Mouse (Mus musculus) B cell, adult 2 months (primary cell): ENCODE measurements at regions not wholly inside any gene's neighbourhood (a gene's known extent, or its start where the extent isn't known, plus 50 kb on each side); places are given as distances from the start of the nearest gene placed in this dataset.
A peak's percentile ranks its signal among the peaks of the same experiment; 100 is the strongest.

ENCODE experiments used
- DNase-seq, 2 experiments: peaks; one replicate each; pipeline ENCODE4 v3.0.0; 2022

DNA sequence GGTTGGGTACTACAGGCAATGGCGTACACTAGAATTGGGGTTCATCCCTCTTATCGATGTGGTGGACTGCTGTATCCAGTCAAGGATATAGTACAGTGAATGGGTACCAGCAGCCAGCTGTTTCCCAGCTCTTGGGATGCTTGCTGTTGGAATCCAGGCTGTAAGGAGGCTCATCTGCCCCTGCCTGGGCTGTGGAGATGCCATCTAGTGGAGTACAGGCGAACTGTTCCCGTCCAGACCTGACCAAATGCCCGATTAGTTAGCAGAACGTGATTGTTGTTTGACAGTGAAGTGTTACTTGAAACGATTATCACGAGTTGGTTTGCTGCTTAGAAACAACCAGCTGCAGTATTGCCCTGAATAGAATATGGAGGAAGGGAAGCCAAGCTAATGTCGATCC is 205.0 kb upstream of the Gadl1 start:
- DNase-seq = peak; percentile 65

GRCm38 (mm10) chr9:115705761-115706160 is 203.5 kb upstream of the Gadl1 start:
- no peak for DNase-seq

GRCm38 (mm10) chr9:115708199-115708934 is 200.9 kb upstream of the Gadl1 start:
- no peak for DNase-seq

- peak; percentile 76 to 79 for DNase-seq
Measured at GRCm38 (mm10) chr9:115710039-115710739, 199.1 kb upstream of the Gadl1 start.

GRCm38 (mm10) chr9:115720306-115720705 is 188.9 kb upstream of the Gadl1 start:
- DNase-seq = no peak

DNA sequence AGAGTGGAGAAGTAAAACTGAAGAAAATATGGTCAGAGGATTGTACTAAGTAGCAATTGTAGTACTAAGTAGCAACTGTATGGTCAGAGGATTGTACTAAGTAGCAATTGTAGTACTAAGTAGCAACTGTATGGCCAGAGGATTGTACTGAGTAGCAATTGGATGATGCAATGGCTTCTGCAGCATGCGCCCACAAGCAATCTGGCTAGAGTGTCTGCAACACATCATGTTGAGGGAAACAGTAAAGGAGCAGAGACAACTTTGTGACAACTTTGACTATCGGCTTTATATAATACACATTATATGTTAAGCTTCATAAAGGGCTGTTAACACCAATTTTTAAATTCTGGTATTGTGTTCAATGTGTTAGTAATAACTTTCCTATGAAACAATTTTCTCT is 188.4 kb upstream of the Gadl1 start:
- no peak for DNase-seq

GRCm38 (mm10) chr9:115724063-115724462 is 185.2 kb upstream of the Gadl1 start:
- DNase-seq = no peak

- no peak for DNase-seq
Measured at GRCm38 (mm10) chr9:115727361-115727760, 181.9 kb upstream of the Gadl1 start.

DNA sequence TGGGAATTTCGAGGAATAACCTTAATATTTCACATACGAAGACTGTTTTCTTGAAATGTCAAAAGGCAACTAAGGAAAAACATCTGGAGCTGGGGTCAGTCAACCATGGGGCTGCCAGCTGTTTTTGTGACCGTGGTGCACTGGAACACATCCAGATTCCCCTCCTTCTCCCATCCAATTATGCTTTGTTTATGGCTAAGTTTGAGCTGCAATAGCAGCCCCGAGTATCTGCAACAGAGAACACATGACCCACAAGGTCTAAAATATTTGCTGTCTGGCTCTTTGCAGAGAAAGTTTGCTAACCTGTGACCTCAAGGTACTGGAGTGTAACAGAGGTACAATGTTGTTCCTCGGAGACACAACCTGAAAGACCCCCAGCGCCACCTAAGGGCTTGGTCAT is 177.7 kb upstream of the Gadl1 start:
- DNase-seq = no peak

- no peak for DNase-seq
Measured at GRCm38 (mm10) chr9:115733104-115733503, 176.2 kb upstream of the Gadl1 start.

GRCm38 (mm10) chr9:115739984-115740383 is 169.3 kb upstream of the Gadl1 start:
- DNase-seq = peak; percentile 3 to 19

DNA sequence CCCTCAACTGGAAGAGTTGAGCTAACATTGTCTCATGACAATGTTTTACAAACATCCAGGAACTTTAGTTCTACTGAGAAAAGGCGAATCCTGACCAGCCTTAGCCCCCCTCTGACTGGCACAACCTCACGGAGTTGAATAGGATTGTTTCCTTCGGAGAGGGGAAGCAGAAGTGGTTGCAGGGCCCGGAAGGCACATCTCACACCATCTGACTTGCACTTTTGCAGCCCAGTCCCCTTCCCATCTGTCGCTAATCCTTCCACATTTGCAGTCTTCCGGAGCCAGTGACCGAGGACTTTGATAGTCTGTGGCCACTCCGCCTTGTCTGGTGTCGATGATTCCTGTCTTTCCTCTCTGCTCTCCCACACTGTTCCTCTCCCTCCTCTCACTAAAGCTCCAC is 162.8 kb upstream of the Gadl1 start:
- DNase-seq = no peak

GRCm38 (mm10) chr9:115760496-115760895 is 148.8 kb upstream of the Gadl1 start:
- DNase-seq = no peak

DNA sequence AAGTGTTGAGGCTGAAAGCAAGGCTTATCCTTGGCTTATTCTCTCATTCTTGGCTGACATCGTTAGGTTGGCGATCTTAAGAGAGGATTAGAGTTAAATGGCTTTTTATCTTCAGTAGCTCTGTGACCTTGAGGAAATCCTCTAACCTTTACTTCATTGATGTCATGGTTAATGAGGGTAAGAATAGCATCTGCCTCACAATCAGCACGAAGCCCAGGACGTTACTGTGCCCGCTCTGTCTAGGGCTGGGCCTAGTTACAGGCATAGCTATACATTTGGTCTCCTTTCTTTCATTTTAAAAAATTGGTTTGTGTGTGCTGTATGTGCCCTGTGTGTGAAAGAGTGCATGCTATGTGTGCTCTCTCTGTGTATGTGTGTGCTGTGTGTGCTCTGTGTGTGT is 145.1 kb upstream of the Gadl1 start:
- no peak for DNase-seq

DNA sequence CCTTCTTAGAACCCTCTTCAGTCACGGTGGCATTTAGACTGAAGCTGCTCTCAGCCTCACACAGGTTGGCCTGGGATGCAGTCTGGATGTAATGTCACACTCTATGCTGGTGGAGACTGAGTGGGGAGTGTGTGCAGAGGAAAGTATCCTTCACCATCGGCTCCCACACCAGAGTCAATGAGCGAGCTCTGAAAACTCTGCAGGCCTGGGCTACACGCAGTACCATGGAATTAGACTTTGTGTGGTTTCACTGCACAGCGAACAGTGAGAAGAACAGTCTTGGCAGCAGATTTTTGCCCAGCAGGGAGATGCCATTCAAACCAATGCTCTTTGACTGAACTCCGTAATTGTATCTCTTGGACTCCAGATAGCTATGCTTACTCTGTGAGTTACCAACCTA is 142.8 kb upstream of the Gadl1 start:
- no peak for DNase-seq

- no peak for DNase-seq
Measured at GRCm38 (mm10) chr9:115775112-115775511, 134.1 kb upstream of the Gadl1 start.

- no peak for DNase-seq
Measured at GRCm38 (mm10) chr9:115775858-115776257, 133.4 kb upstream of the Gadl1 start.

- DNase-seq = peak; percentile 32 to 40
Measured at GRCm38 (mm10) chr9:115777097-115777864, 132.0 kb upstream of the Gadl1 start.

DNA sequence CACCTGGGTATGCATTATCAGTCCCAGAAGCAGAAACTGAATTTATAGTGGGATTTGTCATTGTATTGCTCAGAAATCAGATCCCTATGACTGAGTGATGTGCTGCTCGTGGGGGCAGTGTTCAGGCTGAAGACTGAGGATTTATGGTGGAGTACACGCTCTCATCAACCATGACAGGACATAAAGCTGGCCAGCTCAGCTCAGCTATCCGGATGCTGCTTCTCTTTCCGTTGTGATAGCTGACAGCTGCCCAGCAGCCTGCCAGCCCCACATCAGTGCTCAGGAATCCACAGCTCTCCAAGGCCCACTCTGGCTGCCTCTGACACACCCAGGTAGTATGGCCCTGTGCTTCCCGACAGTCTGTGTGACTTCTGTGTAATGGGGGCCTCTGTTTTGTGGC is 130.4 kb upstream of the Gadl1 start:
- DNase-seq = no peak

- DNase-seq = no peak
Measured at GRCm38 (mm10) chr9:115799330-115799729, 109.9 kb upstream of the Gadl1 start.

DNA sequence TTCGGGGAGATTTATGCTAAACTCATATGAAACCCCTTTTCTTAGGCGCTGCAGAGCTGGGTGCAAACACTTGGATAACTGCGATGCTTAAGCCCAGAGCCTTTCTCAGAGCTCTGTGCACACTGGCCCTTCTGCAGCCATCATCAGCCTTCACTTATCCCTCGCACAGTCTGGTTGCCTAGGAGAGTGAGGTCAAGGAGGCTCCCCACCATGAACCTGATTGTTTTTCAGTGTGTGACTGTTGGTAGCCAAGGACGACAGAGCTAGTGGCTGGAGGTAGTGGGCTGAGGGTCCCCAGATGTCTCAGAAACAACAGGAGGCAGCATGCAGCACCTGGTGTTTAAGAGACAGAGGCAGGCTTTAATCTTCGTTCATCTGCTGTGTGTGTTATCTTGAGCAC is 108.6 kb upstream of the Gadl1 start:
- DNase-seq = no peak

- no peak for DNase-seq
Measured at GRCm38 (mm10) chr9:115803071-115803470, 106.2 kb upstream of the Gadl1 start.

DNA sequence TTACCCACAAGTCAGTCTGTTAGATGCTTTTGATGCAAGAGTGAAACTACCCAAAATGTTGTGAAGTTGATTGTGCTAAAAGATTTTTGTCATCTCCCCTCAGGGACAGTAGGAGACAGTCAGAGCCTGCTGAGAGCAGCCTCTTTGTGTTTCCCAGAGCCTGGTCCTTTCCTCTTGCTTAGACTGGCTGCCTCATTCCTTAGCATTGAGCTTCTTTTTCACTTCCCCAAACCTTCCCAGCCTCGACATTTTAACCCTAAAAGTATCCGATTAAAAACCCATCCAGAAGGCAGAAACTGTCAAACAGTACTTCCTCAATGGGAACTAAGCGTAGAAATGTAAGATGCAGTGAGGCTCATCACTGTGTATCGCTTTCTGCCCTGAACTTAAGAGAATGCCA is 104.0 kb upstream of the Gadl1 start:
- no peak for DNase-seq
